Mouse (Mus musculus): ENCODE measurements around the gene Insc. TPM values are rescaled to one million over a fixed set of nuclear protein-coding genes. Genes with fewer than 3 reads are reported as not detected.
A peak's percentile ranks its signal among the peaks of the same experiment; 100 is the strongest.

Insc gene
- polyA plus RNA-seq, 1 experiment from 2014 or later: 0.46 TPM

- WGBS: 97% methylated on average over 2 of the region's 2 CpGs
- H3K4me3 ChIP-seq: no peak overlapping the region
- no peaks in the 10 kb centered on the region for H3K9me3 ChIP-seq (replicated peaks)
- H3K9ac ChIP-seq: no peak overlapping the region
- no peak overlapping the region for H3K4me2 ChIP-seq
- no peak for ATAC-seq
- H3K27me3 ChIP-seq: no peaks in the 10 kb centered on the region
- no peak overlapping the region for H3K27ac ChIP-seq
- H3K36me3 ChIP-seq (ENCODE audit: poor library complexity, severe bottlenecking): no peaks in the 10 kb centered on the region
- no peaks in the 10 kb centered on the region for H3K4me1 ChIP-seq
Observed at GRCm38 (mm10) chr7:114805311-114805710, 61.8 kb downstream of the Insc start.

GRCm38 (mm10) chr7:114807343-114807742 is 63.8 kb downstream of the Insc start:
- H3K27ac ChIP-seq: no peak overlapping the region
- no peak for ATAC-seq

GRCm38 (mm10) chr7:114808341-114808740 is 64.8 kb downstream of the Insc start:
- Histone ChIP-seq H3K27me3 (no peaks in the 10 kb centered on the region), H3K36me3 (ENCODE audit: poor library complexity, severe bottlenecking) (no peaks in the 10 kb centered on the region), H3K4me1 (no peaks in the 10 kb centered on the region), H3K4me2 (no peak overlapping the region), H3K4me3 (no peak overlapping the region), H3K9me3 (replicated peaks) (0 out of 2 replicates have a peak, but pooled peaks cover 8% of the 10 kb centered on the region), H3K9ac (no peak overlapping the region), H3K27ac (no peak overlapping the region)
- 89% methylated on average over 3 of the region's 3 CpGs for WGBS
- ATAC-seq: no peak

More at GRCm38 (mm10) chr7:114807343-114807742, 63.8 kb downstream of the Insc start:
- Histone ChIP-seq H3K9me3 (replicated peaks) (0 out of 2 replicates have a peak, but pooled peaks cover 8% of the 10 kb centered on the region), H3K4me2 (no peak overlapping the region), H3K4me1 (no peaks in the 10 kb centered on the region), H3K36me3 (ENCODE audit: poor library complexity, severe bottlenecking) (no peaks in the 10 kb centered on the region), H3K27me3 (no peaks in the 10 kb centered on the region), H3K9ac (no peak overlapping the region), H3K4me3 (no peak overlapping the region)
- WGBS: 71% methylated on average over 5 of the region's 5 CpGs

GRCm38 (mm10) chr7:114817291-114817806 is 73.9 kb downstream of the Insc start:
- H3K9ac ChIP-seq: no peak overlapping the region
- H3K27ac ChIP-seq: no peak overlapping the region
- 7% methylated on average over 6 of the region's 6 CpGs for WGBS
- no peaks in the 10 kb centered on the region for H3K4me1 ChIP-seq
- peak; percentile 97 for ATAC-seq
- H3K4me3 ChIP-seq: no peak overlapping the region
- H3K9me3 ChIP-seq (replicated peaks): no peaks in the 10 kb centered on the region
- H3K4me2 ChIP-seq: no peak overlapping the region
- H3K36me3 ChIP-seq (ENCODE audit: poor library complexity, severe bottlenecking): no peaks in the 10 kb centered on the region
- H3K27me3 ChIP-seq: peaks cover 6% of the 10 kb centered on the region; the same call in 1 of the 2 replicates

- no peaks in the 10 kb centered on the region for H3K4me1 ChIP-seq
- 40% methylated on average over 5 of the region's 5 CpGs for WGBS
- no peak overlapping the region for H3K4me2 ChIP-seq
- no peak overlapping the region for H3K4me3 ChIP-seq
- H3K36me3 ChIP-seq (ENCODE audit: poor library complexity, severe bottlenecking): no peaks in the 10 kb centered on the region
- no peak overlapping the region; the same call in 1 of the 2 replicates for H3K9ac ChIP-seq
- H3K9me3 ChIP-seq (replicated peaks): no peaks in the 10 kb centered on the region
- H3K27ac ChIP-seq: no peak overlapping the region
- ATAC-seq: peak; percentile 48
- peaks cover 6% of the 10 kb centered on the region; the same call in 1 of the 2 replicates for H3K27me3 ChIP-seq
Observed at GRCm38 (mm10) chr7:114817879-114818278, 74.4 kb downstream of the Insc start.

GRCm38 (mm10) chr7:114818351-114818750 is 74.9 kb downstream of the Insc start:
- 0 out of 2 replicates have a peak, but pooled peaks have one; percentile 20 for ATAC-seq
- Histone ChIP-seq H3K9ac (no peak overlapping the region; the same call in 1 of the 2 replicates), H3K27ac (no peak overlapping the region), H3K27me3 (peaks cover 6% of the 10 kb centered on the region; the same call in 1 of the 2 replicates), H3K36me3 (ENCODE audit: poor library complexity, severe bottlenecking) (no peaks in the 10 kb centered on the region), H3K4me1 (no peaks in the 10 kb centered on the region), H3K4me3 (no peak overlapping the region), H3K9me3 (replicated peaks) (no peaks in the 10 kb centered on the region), H3K4me2 (no peak overlapping the region)
- 81% methylated on average over 3 of the region's 3 CpGs for WGBS

GRCm38 (mm10) chr7:114818836-114819235 is 75.3 kb downstream of the Insc start:
- Histone ChIP-seq H3K27me3 (peaks cover 6% of the 10 kb centered on the region; the same call in 1 of the 2 replicates), H3K4me3 (no peak overlapping the region), H3K27ac (no peak overlapping the region), H3K9ac (no peak overlapping the region), H3K4me1 (no peaks in the 10 kb centered on the region), H3K36me3 (ENCODE audit: poor library complexity, severe bottlenecking) (no peaks in the 10 kb centered on the region), H3K4me2 (no peak overlapping the region), H3K9me3 (replicated peaks) (no peaks in the 10 kb centered on the region)
- no peak for ATAC-seq
- 75% methylated on average over 8 of the region's 8 CpGs for WGBS

- H3K4me2 ChIP-seq: no peak overlapping the region
- ATAC-seq: no peak
- H3K4me3 ChIP-seq: no peak overlapping the region
- no peak overlapping the region for H3K27ac ChIP-seq
- no peaks in the 10 kb centered on the region for H3K36me3 ChIP-seq (ENCODE audit: poor library complexity, severe bottlenecking)
- H3K4me1 ChIP-seq: peaks cover 3% of the 10 kb centered on the region; the same call in 1 of the 2 replicates
- H3K9ac ChIP-seq: no peak overlapping the region
- H3K9me3 ChIP-seq (replicated peaks): no peaks in the 10 kb centered on the region
- peaks cover 2% of the 10 kb centered on the region; the same call in 1 of the 2 replicates for H3K27me3 ChIP-seq
- WGBS: 89% methylated on average over 2 of the region's 2 CpGs
Observed at GRCm38 (mm10) chr7:114822736-114823135, 79.2 kb downstream of the Insc start.

- Histone ChIP-seq H3K9me3 (replicated peaks) (no peaks in the 10 kb centered on the region), H3K9ac (no peak overlapping the region), H3K27me3 (no peaks in the 10 kb centered on the region), H3K4me1 (peaks cover 3% of the 10 kb centered on the region; the same call in 1 of the 2 replicates), H3K4me3 (no peak overlapping the region), H3K4me2 (no peak overlapping the region), H3K27ac (no peak overlapping the region), H3K36me3 (ENCODE audit: poor library complexity, severe bottlenecking) (no peaks in the 10 kb centered on the region)
- no peak for ATAC-seq
- WGBS: 83% methylated on average over 4 of the region's 4 CpGs
Observed at GRCm38 (mm10) chr7:114827360-114827759, 83.9 kb downstream of the Insc start.

GRCm38 (mm10) chr7:114832257-114832940 is 88.9 kb downstream of the Insc start:
- Histone ChIP-seq H3K4me3 (no peak overlapping the region), H3K9me3 (replicated peaks) (no peaks in the 10 kb centered on the region), H3K4me1 (peaks cover 10% of the 10 kb centered on the region; the same call in 1 of the 2 replicates), H3K36me3 (ENCODE audit: poor library complexity, severe bottlenecking) (no peaks in the 10 kb centered on the region), H3K4me2 (no peak overlapping the region), H3K27me3 (no peaks in the 10 kb centered on the region), H3K9ac (no peak overlapping the region), H3K27ac (no peak overlapping the region)
- ATAC-seq: no peak
- WGBS: 59% methylated on average over 3 of the region's 3 CpGs

GRCm38 (mm10) chr7:114834504-114834903 is 91.0 kb downstream of the Insc start:
- Histone ChIP-seq H3K4me2 (no peak overlapping the region), H3K4me3 (no peak overlapping the region), H3K36me3 (ENCODE audit: poor library complexity, severe bottlenecking) (no peaks in the 10 kb centered on the region), H3K9me3 (replicated peaks) (no peaks in the 10 kb centered on the region), H3K4me1 (peaks cover 9% of the 10 kb centered on the region; the same call in 1 of the 2 replicates), H3K27me3 (no peaks in the 10 kb centered on the region), H3K27ac (no peak overlapping the region), H3K9ac (no peak overlapping the region)
- ATAC-seq: no peak
- WGBS: 86% methylated on average over 6 of the region's 6 CpGs

GRCm38 (mm10) chr7:114837268-114837667 is 93.8 kb downstream of the Insc start:
- H3K27ac ChIP-seq: no peak overlapping the region
- no peak overlapping the region for H3K4me2 ChIP-seq
- no peaks in the 10 kb centered on the region for H3K9me3 ChIP-seq (replicated peaks)
- H3K36me3 ChIP-seq (ENCODE audit: poor library complexity, severe bottlenecking): no peaks in the 10 kb centered on the region
- ATAC-seq: no peak
- H3K4me1 ChIP-seq: peaks cover 16% of the 10 kb centered on the region
- no peak overlapping the region for H3K4me3 ChIP-seq
- H3K27me3 ChIP-seq: no peaks in the 10 kb centered on the region
- no peak overlapping the region for H3K9ac ChIP-seq
- WGBS: 91% methylated on average over 3 of the region's 3 CpGs
